Mouse (Mus musculus): ENCODE data around the gene Slc9b2. TPM values are rescaled to one million over a fixed set of nuclear protein-coding genes. Genes with fewer than 3 reads are reported as not detected.
A peak's percentile ranks its signal among the peaks of the same experiment; 100 is the strongest.

Gene Slc9b2
- 0.26 TPM in 1 of 2 replicates, not detected in the other for polyA plus RNA-seq (2012; rRNA removed)

DNA sequence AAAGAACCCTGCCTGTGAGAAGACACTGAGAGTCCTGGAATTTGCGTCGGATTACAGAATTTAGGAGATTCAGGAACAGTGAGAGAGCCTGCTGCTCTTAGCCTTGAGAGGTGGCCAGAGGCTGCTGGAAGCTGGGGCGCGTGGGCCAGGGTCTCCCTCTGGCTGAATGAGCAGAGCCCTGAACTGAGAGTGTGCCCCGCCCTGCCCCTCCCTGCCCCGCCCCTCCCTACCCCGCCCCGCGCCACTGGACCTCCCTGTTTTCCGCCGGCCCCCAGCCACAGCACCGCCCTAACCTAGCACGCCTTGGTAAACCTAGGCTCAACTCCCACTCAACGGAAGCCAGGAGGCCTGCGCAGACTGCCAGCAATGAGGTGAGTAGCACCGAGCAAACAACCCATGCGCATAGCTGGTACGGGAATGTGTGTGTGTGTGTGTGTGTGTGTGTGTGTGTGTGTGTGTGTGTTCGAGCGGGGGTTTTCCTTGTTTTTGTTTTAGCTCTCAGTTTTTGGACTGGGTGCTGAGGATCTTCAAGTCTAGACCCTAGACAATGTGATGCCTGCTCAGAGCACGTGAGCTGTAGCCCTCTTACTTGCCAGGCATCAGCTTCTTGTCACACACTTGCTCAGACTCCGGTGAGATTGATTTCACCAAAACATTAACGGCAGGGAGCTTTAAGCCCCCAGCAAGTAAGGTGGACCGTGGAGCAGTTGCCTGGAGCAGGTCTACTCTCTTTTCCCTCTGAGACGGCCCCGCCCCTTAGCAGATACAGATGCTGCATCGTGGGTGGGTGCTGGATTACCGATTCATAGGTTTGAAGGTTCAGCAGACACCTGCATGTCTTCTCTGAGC is at the start of gene Slc9b2:
TSS of gene Slc9b2 (plus strand) at position 290 of the 849 bp plus-strand sequence.
- H3K27ac ChIP-seq (ENCODE audit: control insufficient read depth, insufficient read depth, low read depth, low read length): no peak within 1 kb of the TSS
- H3K4me1 ChIP-seq (ENCODE audit: control insufficient read depth, insufficient read depth, low read length): peaks cover 10% of the 10 kb centered on the region
- peak within 1 kb of the TSS; percentile 54 for H3K4me3 ChIP-seq (ENCODE audit: control insufficient read depth, low read depth, low read length)
- no peaks in the 10 kb centered on the region for H3K36me3 ChIP-seq (ENCODE audit: control insufficient read depth, insufficient read depth, low read length)
- TF ChIP-seq CTCF (IDR thresholded peaks at IDR 0.05; ENCODE audit: control insufficient read depth, insufficient read depth, insufficient replicate concordance, low read depth, low read length) (no peak), POLR2A (IDR thresholded peaks at IDR 0.05; ENCODE audit: control insufficient read depth, low read depth, low read length) (no peak)
- H3K27me3 ChIP-seq (ENCODE audit: control insufficient read depth, insufficient read depth, low read length): no peaks in the 10 kb centered on the region

DNA sequence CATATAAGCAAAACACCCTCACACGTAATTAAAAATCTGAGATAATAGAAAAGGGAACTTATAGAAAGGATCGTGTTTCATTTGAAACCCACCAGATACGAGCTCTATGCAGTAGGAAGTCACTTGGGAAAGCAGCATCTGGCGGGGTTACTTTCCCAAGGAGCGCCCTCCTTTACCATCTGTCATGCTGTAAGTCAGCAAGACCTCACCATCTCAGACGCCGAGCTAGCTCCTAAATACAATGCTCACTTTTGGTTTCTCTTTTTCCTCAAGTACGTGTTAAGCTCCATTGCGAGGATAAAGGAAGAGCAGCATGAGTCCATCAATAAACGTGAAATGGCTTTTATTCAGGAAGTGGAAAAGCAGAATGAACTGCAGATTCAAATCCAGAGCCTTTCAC is 48.6 kb upstream of the Slc9b2 start:
- Histone ChIP-seq H3K4me1 (ENCODE audit: control insufficient read depth, insufficient read depth, low read length) (no peaks in the 10 kb centered on the region), H3K36me3 (ENCODE audit: control insufficient read depth, insufficient read depth, low read length) (peaks cover 3% of the 10 kb centered on the region), H3K27me3 (ENCODE audit: control insufficient read depth, insufficient read depth, low read length) (no peaks in the 10 kb centered on the region), H3K4me3 (ENCODE audit: control insufficient read depth, low read depth, low read length) (no peak overlapping the region), H3K27ac (ENCODE audit: control insufficient read depth, insufficient read depth, low read depth, low read length) (no peak overlapping the region)
- TF ChIP-seq POLR2A (IDR thresholded peaks at IDR 0.05; ENCODE audit: control insufficient read depth, low read depth, low read length) (no peak), CTCF (IDR thresholded peaks at IDR 0.05; ENCODE audit: control insufficient read depth, insufficient read depth, insufficient replicate concordance, low read depth, low read length) (no peak)

DNA sequence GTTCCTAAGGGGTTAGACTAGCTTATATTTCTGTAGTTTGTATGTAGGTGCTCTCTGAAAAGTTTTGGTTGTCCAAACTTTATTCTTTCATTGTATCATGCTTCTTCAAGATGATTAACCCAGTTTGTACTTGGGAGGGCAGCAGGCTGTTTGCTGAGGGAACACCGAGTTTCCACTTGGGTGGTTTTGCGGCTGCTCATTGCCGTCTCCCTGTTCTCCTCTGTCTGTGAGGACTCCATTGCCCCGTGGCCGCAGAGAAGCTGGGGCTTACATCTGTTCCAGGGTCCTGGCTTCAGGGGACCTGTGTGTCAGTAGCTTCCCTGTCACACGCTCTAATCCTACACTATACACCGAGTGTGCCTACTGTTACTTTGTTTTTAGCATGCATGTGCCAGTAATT is 47.3 kb upstream of the Slc9b2 start:
- H3K36me3 ChIP-seq (ENCODE audit: control insufficient read depth, insufficient read depth, low read length): peaks cover 3% of the 10 kb centered on the region
- H3K27me3 ChIP-seq (ENCODE audit: control insufficient read depth, insufficient read depth, low read length): no peaks in the 10 kb centered on the region
- TF ChIP-seq CTCF (IDR thresholded peaks at IDR 0.05; ENCODE audit: control insufficient read depth, insufficient read depth, insufficient replicate concordance, low read depth, low read length) (no peak), POLR2A (IDR thresholded peaks at IDR 0.05; ENCODE audit: control insufficient read depth, low read depth, low read length) (no peak)
- H3K4me1 ChIP-seq (ENCODE audit: control insufficient read depth, insufficient read depth, low read length): no peaks in the 10 kb centered on the region
- H3K27ac ChIP-seq (ENCODE audit: control insufficient read depth, insufficient read depth, low read depth, low read length): no peak overlapping the region
- H3K4me3 ChIP-seq (ENCODE audit: control insufficient read depth, low read depth, low read length): no peak overlapping the region

DNA sequence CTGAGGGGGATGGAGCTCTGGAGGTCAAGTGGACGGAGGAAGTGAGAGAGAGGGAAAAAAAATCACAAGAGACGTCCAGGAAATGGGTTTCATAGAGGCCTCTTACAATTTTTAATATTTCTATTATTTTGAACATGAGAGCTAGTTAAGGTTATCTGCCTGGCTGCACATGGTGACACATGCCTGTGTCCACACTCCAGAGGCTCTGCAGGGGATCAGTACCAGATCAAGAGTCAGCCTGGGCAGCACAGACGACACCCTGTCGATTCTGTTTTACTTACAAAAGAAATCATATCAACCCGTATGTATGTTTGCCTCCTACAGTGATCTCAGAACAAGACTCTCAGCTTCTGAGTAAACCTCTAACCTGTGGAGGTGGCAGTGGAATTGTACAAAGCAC is 38.9 kb upstream of the Slc9b2 start:
- Histone ChIP-seq H3K4me1 (ENCODE audit: control insufficient read depth, insufficient read depth, low read length) (no peaks in the 10 kb centered on the region), H3K4me3 (ENCODE audit: control insufficient read depth, low read depth, low read length) (no peak overlapping the region), H3K27ac (ENCODE audit: control insufficient read depth, insufficient read depth, low read depth, low read length) (no peak overlapping the region), H3K27me3 (ENCODE audit: control insufficient read depth, insufficient read depth, low read length) (no peaks in the 10 kb centered on the region), H3K36me3 (ENCODE audit: control insufficient read depth, insufficient read depth, low read length) (0 out of 2 replicates have a peak, but pooled peaks cover 2% of the 10 kb centered on the region)
- no peak for TF ChIP-seq CTCF (IDR thresholded peaks at IDR 0.05; ENCODE audit: control insufficient read depth, insufficient read depth, insufficient replicate concordance, low read depth, low read length)
- TF ChIP-seq POLR2A (IDR thresholded peaks at IDR 0.05; ENCODE audit: control insufficient read depth, low read depth, low read length): no peak

DNA sequence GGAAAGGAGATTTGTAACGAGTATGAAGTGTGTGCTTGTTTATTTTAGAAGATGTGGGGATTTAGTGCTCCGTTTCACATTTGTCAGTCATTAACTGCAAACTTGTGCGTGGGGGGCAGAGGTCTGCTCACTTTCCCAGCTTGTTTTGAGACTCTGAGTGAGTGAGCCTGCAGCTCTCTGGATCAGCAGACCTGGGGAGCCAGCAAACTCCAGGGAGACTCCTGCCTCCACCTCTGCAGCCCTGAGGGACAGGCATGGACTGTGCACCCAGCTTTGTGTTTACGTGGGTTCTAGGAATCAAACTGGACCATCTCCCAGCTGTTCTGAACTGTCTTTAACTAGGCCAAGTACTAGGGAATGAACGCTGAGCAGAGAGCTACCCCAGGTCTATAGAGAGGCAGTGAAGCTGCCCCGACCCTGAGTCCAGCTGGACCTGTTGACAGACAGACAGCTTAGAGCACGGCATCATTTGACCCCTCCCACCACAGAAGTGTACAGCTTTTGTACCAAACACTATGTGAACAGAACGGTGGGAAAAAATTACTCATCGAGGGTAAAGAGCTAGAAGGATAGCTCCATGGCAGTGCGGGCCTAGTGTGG is 38.0 kb upstream of the Slc9b2 start:
- Histone ChIP-seq H3K4me3 (ENCODE audit: control insufficient read depth, low read depth, low read length) (no peak overlapping the region), H3K4me1 (ENCODE audit: control insufficient read depth, insufficient read depth, low read length) (no peaks in the 10 kb centered on the region), H3K27ac (ENCODE audit: control insufficient read depth, insufficient read depth, low read depth, low read length) (no peak overlapping the region), H3K36me3 (ENCODE audit: control insufficient read depth, insufficient read depth, low read length) (0 out of 2 replicates have a peak, but pooled peaks cover 2% of the 10 kb centered on the region), H3K27me3 (ENCODE audit: control insufficient read depth, insufficient read depth, low read length) (no peaks in the 10 kb centered on the region)
- TF ChIP-seq CTCF (IDR thresholded peaks at IDR 0.05; ENCODE audit: control insufficient read depth, insufficient read depth, insufficient replicate concordance, low read depth, low read length): no peak
- TF ChIP-seq POLR2A (IDR thresholded peaks at IDR 0.05; ENCODE audit: control insufficient read depth, low read depth, low read length): no peak

DNA sequence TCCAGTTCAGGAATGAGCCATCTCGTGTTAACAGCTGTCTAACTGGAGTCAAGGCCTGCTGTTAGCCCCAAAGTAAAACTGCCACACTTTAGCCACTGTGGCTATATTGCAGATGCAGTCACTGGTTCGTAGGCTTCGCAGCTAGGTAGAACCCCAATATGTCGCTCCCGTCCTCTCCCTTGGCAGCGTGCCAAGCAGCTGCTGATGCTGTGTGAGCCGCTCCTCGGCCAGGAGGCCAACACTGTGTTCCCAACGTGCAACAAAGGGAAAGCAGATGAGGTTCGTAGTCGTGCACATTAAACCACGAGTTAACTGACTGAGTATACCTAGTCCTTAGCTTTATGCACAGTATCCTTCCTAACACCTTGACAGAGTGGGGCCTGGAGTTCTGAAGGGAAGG is 34.9 kb upstream of the Slc9b2 start:
- Histone ChIP-seq H3K36me3 (ENCODE audit: control insufficient read depth, insufficient read depth, low read length) (0 out of 2 replicates have a peak, but pooled peaks cover 2% of the 10 kb centered on the region), H3K27me3 (ENCODE audit: control insufficient read depth, insufficient read depth, low read length) (no peaks in the 10 kb centered on the region), H3K27ac (ENCODE audit: control insufficient read depth, insufficient read depth, low read depth, low read length) (no peak overlapping the region), H3K4me3 (ENCODE audit: control insufficient read depth, low read depth, low read length) (no peak overlapping the region), H3K4me1 (ENCODE audit: control insufficient read depth, insufficient read depth, low read length) (no peaks in the 10 kb centered on the region)
- no peak for TF ChIP-seq CTCF (IDR thresholded peaks at IDR 0.05; ENCODE audit: control insufficient read depth, insufficient read depth, insufficient replicate concordance, low read depth, low read length)
- TF ChIP-seq POLR2A (IDR thresholded peaks at IDR 0.05; ENCODE audit: control insufficient read depth, low read depth, low read length): no peak

DNA sequence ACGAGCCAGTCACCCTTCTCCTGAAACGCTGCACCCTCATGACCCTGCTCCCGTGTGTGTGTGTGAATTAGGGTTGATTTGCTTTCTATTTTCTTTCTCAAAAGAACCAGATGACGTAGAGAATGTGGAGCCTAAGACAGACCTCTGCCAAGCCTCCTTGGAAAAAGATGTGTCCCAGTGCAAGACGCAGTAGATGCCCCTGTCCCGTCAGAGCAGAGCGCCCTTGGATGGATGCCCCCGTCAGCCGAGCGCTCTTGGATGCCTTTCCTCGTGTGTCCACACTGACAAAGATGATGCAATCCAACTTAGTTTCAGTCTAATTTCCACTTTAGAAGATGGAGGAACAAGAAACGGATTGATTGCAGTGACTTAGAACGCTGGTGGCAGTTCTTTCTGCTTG is 34.5 kb upstream of the Slc9b2 start:
- H3K36me3 ChIP-seq (ENCODE audit: control insufficient read depth, insufficient read depth, low read length): 0 out of 2 replicates have a peak, but pooled peaks cover 2% of the 10 kb centered on the region
- TF ChIP-seq POLR2A (IDR thresholded peaks at IDR 0.05; ENCODE audit: control insufficient read depth, low read depth, low read length) (no peak), CTCF (IDR thresholded peaks at IDR 0.05; ENCODE audit: control insufficient read depth, insufficient read depth, insufficient replicate concordance, low read depth, low read length) (no peak)
- H3K27me3 ChIP-seq (ENCODE audit: control insufficient read depth, insufficient read depth, low read length): no peaks in the 10 kb centered on the region
- no peak overlapping the region for H3K4me3 ChIP-seq (ENCODE audit: control insufficient read depth, low read depth, low read length)
- no peaks in the 10 kb centered on the region for H3K4me1 ChIP-seq (ENCODE audit: control insufficient read depth, insufficient read depth, low read length)
- H3K27ac ChIP-seq (ENCODE audit: control insufficient read depth, insufficient read depth, low read depth, low read length): no peak overlapping the region
